Mouse (Mus musculus) myocyte (in vitro differentiated cells): Measurements from ENCODE around the gene Rph3al. TPM values are rescaled to one million over a fixed set of nuclear protein-coding genes. Genes with fewer than 3 reads are reported as not detected.

Experiments
- H3K27me3 ChIP-seq: one replicate; pipeline ENCODE4 v1.6.1; 2011; ENCODE audit not compliant: control insufficient read depth, insufficient read depth, insufficient read length
- H3K36me3 ChIP-seq: one replicate; pipeline ENCODE4 v1.6.1; 2011; ENCODE audit not compliant: control insufficient read depth, insufficient read depth
- H3K4me2 ChIP-seq: one replicate; pipeline ENCODE4 v1.6.1; 2011; ENCODE audit warnings: low read depth, control low read depth
- H3K4me3 ChIP-seq: one replicate; pipeline ENCODE4 v1.5.1; 2011; ENCODE audit warnings: mild to moderate bottlenecking, control low read depth, moderate library complexity
- H3K79me2 ChIP-seq: one replicate; pipeline ENCODE4 v1.6.1; 2011; ENCODE audit not compliant: control insufficient read depth, insufficient read depth
- H3ac ChIP-seq: one replicate; pipeline ENCODE4 v1.6.1; 2011; ENCODE audit not compliant: control insufficient read depth, insufficient read length
- CEBPB ChIP-seq: IDR thresholded peaks from 2 replicates; pipeline ENCODE4 v1.6.1; 2011; ENCODE audit warnings: mild to moderate bottlenecking, moderate library complexity; ENCODE audit not compliant: poor library complexity, insufficient read depth, severe bottlenecking
- E2F4 ChIP-seq: IDR thresholded peaks from one replicate; pipeline ENCODE4 v1.6.1; 2011; ENCODE audit warnings: mild to moderate bottlenecking, control low read depth, moderate library complexity; ENCODE audit not compliant: insufficient read depth
- MAX ChIP-seq: IDR thresholded peaks from one replicate; pipeline ENCODE4 v1.6.1; 2011; ENCODE audit warnings: low read depth, mild to moderate bottlenecking, control low read depth
- MYOD1 ChIP-seq, 3 experiments: IDR thresholded peaks; one replicate each; pipeline ENCODE4 v1.6.1; 2011; ENCODE audit warnings: control low read depth in 2 of 3, low read depth in 2 of 3, mild to moderate bottlenecking in 2 of 3, moderate library complexity in 1 of 3; ENCODE audit not compliant: insufficient read length in 2 of 3, control insufficient read depth in 1 of 3
- MYOG ChIP-seq, 3 experiments: IDR thresholded peaks; one replicate each; pipeline ENCODE4 v1.6.1; 2011; ENCODE audit warnings: control low read depth in 2 of 3, low read depth in 2 of 3, mild to moderate bottlenecking in 2 of 3; ENCODE audit not compliant: insufficient read length in 2 of 3, control insufficient read depth in 1 of 3, insufficient read depth in 1 of 3
- POLR2A ChIP-seq: IDR thresholded peaks from one replicate; pipeline ENCODE4 v1.6.1; 2011; ENCODE audit warnings: low read depth, mild to moderate bottlenecking, control low read depth, moderate library complexity; ENCODE audit not compliant: insufficient read length
- POLR2AphosphoS2 ChIP-seq: IDR thresholded peaks from one replicate; pipeline ENCODE4 v1.6.1; 2011; ENCODE audit warnings: low read depth, control low read depth; ENCODE audit not compliant: insufficient read length
- REST ChIP-seq: IDR thresholded peaks from one replicate; pipeline ENCODE4 v1.6.1; 2011; ENCODE audit warnings: mild to moderate bottlenecking, control low read depth, moderate library complexity; ENCODE audit not compliant: insufficient read depth, insufficient read length
- SRF ChIP-seq: IDR thresholded peaks from one replicate; pipeline ENCODE4 v1.6.1; 2011; ENCODE audit warnings: low read depth; ENCODE audit not compliant: control insufficient read depth, insufficient read length
- TCF12 ChIP-seq: IDR thresholded peaks from one replicate; pipeline ENCODE4 v1.6.1; 2011; ENCODE audit warnings: mild to moderate bottlenecking, control low read depth; ENCODE audit not compliant: poor library complexity, insufficient read depth, severe bottlenecking
- TCF3 ChIP-seq: IDR thresholded peaks from one replicate; pipeline ENCODE4 v1.6.1; 2011; ENCODE audit warnings: low read depth, control low read depth; ENCODE audit not compliant: insufficient read length
- USF1 ChIP-seq: IDR thresholded peaks from one replicate; pipeline ENCODE4 v1.6.1; 2011; ENCODE audit warnings: low read depth, mild to moderate bottlenecking, control low read depth, moderate library complexity
- polyA plus RNA-seq: library from polyadenylated mRNA; unstranded; fragments of >200 nt; fragmentation: generic; extraction: Trizol; gene quantifications from one replicate; pipeline ENCODE4 v1.2.1, GENCODE M21; 2012; ENCODE audit warnings: missing spikeins

The Rph3al gene
- polyA plus RNA-seq, 1 experiment = 0.05 TPM

GRCm38 (mm10) chr11:75930911-75931678 lies 7.1 kb downstream of the Rph3al start:
- Histone ChIP-seq H3K79me2 (no peaks in the 10 kb centered on the region), H3K36me3 (no peaks in the 10 kb centered on the region), H3K27me3 (peaks cover 57% of the 10 kb centered on the region), H3K4me2 (no peak overlapping the region), H3ac (no peak overlapping the region), H3K4me3 (no peak overlapping the region)
- TF ChIP-seq POLR2A = no peak
- TF ChIP-seq MAX = no peak
- no peak for TF ChIP-seq USF1
- TF ChIP-seq SRF = no peak
- TF ChIP-seq CEBPB = no peak
- TF ChIP-seq TCF12 = no peak
- no peak for TF ChIP-seq TCF3
- no peak for TF ChIP-seq POLR2AphosphoS2
- TF ChIP-seq MYOG (IDR thresholded peaks at IDR 0.05; ENCODE audit: control insufficient read depth in 1 of 3, insufficient read depth in 1 of 3, insufficient read length in 2 of 3, low read depth in 2 of 3) = no peak
- no peak for TF ChIP-seq E2F4
- no peak for TF ChIP-seq REST
- TF ChIP-seq MYOD1 (IDR thresholded peaks at IDR 0.05; ENCODE audit: control insufficient read depth in 1 of 3, insufficient read length in 2 of 3, low read depth in 2 of 3) = no peak

- H3K36me3 ChIP-seq = no peaks in the 10 kb centered on the region
- H3ac ChIP-seq = no peak overlapping the region
- no peaks in the 10 kb centered on the region for H3K79me2 ChIP-seq
- peaks cover 64% of the 10 kb centered on the region for H3K27me3 ChIP-seq
- H3K4me3 ChIP-seq = no peak overlapping the region
- no peak overlapping the region for H3K4me2 ChIP-seq
- no peak for TF ChIP-seq TCF3
- no peak for TF ChIP-seq MYOD1 (IDR thresholded peaks at IDR 0.05; ENCODE audit: control insufficient read depth in 1 of 3, insufficient read length in 2 of 3, low read depth in 2 of 3)
- no peak for TF ChIP-seq E2F4
- no peak for TF ChIP-seq POLR2AphosphoS2
- TF ChIP-seq CEBPB = no peak
- TF ChIP-seq REST = no peak
- no peak for TF ChIP-seq SRF
- no peak for TF ChIP-seq USF1
- no peak for TF ChIP-seq MAX
Measured at GRCm38 (mm10) chr11:75930208-75930607, 8.0 kb downstream of the Rph3al start.

GRCm38 (mm10) chr11:75927881-75928280 lies 10.3 kb downstream of the Rph3al start:
- Histone ChIP-seq H3ac (no peak overlapping the region), H3K79me2 (no peaks in the 10 kb centered on the region), H3K36me3 (no peaks in the 10 kb centered on the region), H3K27me3 (peaks cover 79% of the 10 kb centered on the region), H3K4me3 (no peak overlapping the region), H3K4me2 (no peak overlapping the region)
- TF ChIP-seq CEBPB (no peak), TCF3 (no peak), MAX (no peak), POLR2AphosphoS2 (no peak), MYOD1 (IDR thresholded peaks at IDR 0.05; ENCODE audit: control insufficient read depth in 1 of 3, insufficient read length in 2 of 3, low read depth in 2 of 3) (no peak), USF1 (no peak), MYOG (IDR thresholded peaks at IDR 0.05; ENCODE audit: control insufficient read depth in 1 of 3, insufficient read depth in 1 of 3, insufficient read length in 2 of 3, low read depth in 2 of 3) (no peak), REST (no peak), TCF12 (no peak), POLR2A (no peak), E2F4 (no peak), SRF (no peak)

- H3K4me2 ChIP-seq = no peak overlapping the region
- TF ChIP-seq TCF12 (no peak), SRF (no peak), E2F4 (no peak), POLR2AphosphoS2 (no peak), POLR2A (no peak), REST (no peak), CEBPB (no peak), MYOD1 (IDR thresholded peaks at IDR 0.05; ENCODE audit: control insufficient read depth in 1 of 3, insufficient read length in 2 of 3, low read depth in 2 of 3) (no peak), MYOG (IDR thresholded peaks at IDR 0.05; ENCODE audit: control insufficient read depth in 1 of 3, insufficient read depth in 1 of 3, insufficient read length in 2 of 3, low read depth in 2 of 3) (no peak), TCF3 (no peak), MAX (no peak), USF1 (no peak)
- H3K79me2 ChIP-seq = no peaks in the 10 kb centered on the region
- no peak overlapping the region for H3K4me3 ChIP-seq
- no peak overlapping the region for H3ac ChIP-seq
- H3K27me3 ChIP-seq = peaks cover 78% of the 10 kb centered on the region
- H3K36me3 ChIP-seq = no peaks in the 10 kb centered on the region
Measured at GRCm38 (mm10) chr11:75926431-75927312, 11.6 kb downstream of the Rph3al start.
